Mouse (Mus musculus) urinary bladder, postnatal 4 days (tissue): ENCODE measurements around the gene Dytn.
A peak's percentile ranks its signal among the peaks of the same experiment; 100 is the strongest.
"Not testable (repeated sequence)": the region's sequence is repeated elsewhere in the genome, so short reads cannot be mapped to it uniquely, and the experiment has no call there.

ENCODE experiments used
- DNase-seq, 2 experiments: peaks; one replicate each; pipeline ENCODE4 v3.0.0; 2021 to 2022; ENCODE audit warnings: low spot score in 2 of 2

Gene Dytn

DNA sequence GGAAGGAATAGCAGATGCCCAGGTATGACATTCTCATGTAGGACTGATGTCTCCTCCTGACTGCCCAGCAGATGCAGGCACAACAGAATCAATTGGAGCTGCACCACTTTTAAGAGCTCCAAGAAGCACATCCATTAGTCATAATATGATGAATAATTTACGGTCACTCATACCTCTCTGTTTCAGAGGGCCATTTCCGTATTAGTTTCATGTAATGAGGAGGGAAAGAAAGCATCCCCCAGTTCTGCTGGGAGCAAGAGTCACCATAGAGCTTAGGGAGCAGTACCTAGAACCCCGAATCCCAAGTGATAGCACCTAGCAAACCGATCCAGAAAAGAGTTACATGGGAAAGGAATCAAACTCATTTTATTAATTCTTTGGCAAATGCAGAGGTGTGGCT lies at the start of gene Dytn:
Gene Dytn (minus strand): TSS at position 101 of the 400 bp plus-strand sequence.
- DNase-seq, result no peak

- peak; percentile 78 to 89 for DNase-seq
Measured at GRCm38 (mm10) chr1:63730240-63730771, 43.6 kb upstream of the Dytn start, which contains the start of the genes Mdh1b and Fastkd2. Mdh1b (minus strand) TSS chr1:63730318. Fastkd2 (plus strand) TSS chr1:63730614.

GRCm38 (mm10) chr1:63729796-63730195 lies 43.1 kb upstream of the Dytn start:
- no peak for DNase-seq

GRCm38 (mm10) chr1:63720161-63720560 lies 33.4 kb upstream of the Dytn start:
- DNase-seq, result no peak

GRCm38 (mm10) chr1:63708876-63709275 lies 22.1 kb upstream of the Dytn start:
- DNase-seq, result no peak

DNA sequence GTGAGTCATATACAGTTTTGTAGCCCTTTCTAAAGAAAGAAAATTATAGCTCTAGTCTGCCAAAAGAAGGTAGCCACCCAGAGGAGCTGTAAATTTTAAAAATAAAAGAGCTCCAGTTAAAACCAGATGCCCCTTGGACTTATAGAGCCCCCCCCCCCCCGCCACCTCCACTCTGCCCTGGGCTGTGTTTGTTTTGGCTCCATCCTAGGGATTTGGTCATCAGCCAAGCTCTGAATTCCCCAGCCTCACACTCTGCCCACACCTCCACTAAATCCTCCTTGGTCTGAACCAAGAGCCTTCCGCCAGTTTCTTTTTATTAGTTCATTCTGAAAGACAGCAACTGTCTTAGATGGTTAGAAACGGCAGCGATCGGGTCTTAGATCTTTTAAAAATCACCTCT lies 19.0 kb upstream of the Dytn start:
- no peak for DNase-seq

DNA sequence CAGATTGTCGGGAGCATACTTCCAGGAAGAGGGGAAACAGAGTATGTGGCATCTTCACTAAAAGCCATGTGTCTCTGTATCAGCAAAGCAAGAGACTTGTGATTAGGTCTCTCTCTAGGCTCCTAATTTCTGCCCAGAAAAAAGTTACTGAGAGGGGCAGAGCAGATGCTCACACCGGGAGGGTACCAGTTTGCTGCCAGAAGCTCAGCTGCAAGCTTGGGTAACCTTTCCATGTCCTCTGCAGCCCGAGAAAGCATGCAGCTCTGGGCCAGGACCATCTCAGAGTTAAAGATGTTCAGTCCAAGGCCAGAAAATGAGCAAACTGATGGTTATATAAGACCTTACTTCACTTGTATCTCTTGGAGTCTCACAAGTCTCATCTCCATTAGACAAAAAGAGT lies 10.1 kb upstream of the Dytn start:
- DNase-seq, result no peak

GRCm38 (mm10) chr1:63675975-63676374 lies 10.8 kb downstream of the Dytn start:
- DNase-seq, result no peak

GRCm38 (mm10) chr1:63668852-63669160 lies 17.9 kb downstream of the Dytn start:
- DNase-seq, result no peak

- DNase-seq, result no peak
Measured at GRCm38 (mm10) chr1:63667949-63668851, 18.5 kb downstream of the Dytn start.

DNA sequence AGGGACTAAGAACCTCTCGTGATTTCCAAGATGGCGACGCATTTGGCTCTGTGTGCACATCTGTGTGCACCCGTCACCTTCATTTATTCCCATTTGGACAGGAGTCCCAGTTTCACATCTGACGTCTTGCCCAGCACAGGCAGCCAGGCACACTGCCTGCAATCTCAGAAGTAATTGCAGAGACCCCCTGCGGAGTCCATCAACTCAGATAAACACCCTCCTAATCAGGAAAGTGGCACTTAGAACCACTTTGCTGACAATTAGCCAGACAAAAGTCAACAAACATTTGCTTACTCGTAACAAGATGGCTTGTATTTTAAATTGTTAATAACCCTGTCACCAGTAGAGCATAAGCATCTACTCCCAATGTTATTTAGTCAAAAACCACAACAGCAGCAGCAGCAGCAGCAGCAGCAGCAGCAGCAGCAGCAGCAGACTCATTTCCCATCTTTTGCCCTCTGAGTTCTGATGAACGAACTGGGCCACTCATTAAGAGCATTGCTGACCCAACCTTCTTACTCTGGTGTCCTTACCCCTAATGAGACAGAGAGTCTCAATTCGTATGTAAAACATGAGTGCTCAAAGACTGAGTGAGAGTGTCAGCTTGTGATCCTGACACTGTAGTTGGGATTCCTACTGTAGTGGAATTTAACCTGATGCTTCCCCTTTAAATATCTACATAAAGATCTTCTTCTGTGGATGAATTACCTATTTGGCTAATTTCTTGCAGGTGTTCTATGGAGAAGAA lies 19.4 kb downstream of the Dytn start:
- DNase-seq, result no peak

DNA sequence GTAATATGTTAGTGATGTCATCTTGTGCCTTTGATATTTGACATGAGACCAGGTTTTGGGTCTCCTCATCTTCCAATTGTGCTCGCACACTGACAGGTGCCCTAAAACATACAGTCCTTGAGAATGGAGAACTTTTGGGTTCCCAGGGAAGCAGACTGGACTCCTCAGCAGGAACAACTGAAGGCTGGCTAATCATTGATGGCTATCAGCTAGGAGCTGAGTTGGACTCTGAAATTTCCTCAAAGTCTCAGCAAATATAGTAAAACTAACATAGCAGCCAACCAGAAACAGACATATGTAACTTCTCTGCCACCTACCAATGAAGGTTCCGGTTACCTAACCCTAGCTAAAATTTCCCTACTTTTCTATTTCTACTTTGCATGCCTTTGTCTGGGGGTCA lies 20.6 kb downstream of the Dytn start:
- no peak for DNase-seq

DNA sequence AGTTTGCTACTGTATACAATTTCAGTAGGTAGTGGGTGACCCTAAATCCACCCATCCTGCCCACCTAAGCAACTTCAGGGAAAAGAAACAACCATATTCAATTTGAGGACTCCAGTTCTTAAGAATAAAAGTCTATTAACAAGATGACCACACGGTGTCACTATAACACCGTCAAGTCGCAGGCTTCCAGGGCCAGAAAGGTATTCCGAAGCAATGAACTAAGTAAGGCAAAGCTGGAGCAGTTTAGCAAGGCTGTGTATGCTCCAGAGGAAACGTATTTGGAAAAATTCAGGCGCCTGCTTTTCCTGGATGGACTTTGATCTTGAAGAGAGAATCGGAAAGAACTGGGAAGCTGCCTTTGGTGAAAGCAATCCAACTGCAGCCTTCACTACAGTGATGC lies 27.1 kb downstream of the Dytn start:
- DNase-seq, result no peak

GRCm38 (mm10) chr1:63658016-63658415 lies 28.7 kb downstream of the Dytn start:
- no peak for DNase-seq

DNA sequence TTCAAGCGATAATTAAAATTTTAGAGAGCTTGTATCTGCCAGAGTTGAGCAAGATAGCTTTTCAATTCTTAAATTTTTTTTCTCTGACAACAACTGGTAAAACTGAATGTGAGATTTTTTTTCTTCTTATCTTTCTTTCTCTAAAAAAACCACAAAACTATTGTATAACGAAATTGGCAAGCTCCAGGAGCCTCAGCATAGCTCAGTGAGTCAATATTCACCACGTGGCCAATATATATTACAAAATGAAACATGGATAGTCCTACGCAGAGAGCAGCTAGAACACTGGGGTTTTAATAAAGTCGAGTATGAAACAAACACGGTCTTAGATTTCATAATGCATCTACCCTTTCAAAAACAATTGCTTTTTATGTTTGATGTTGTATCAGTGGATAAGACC lies 46.8 kb downstream of the Dytn start:
- no peak for DNase-seq

DNA sequence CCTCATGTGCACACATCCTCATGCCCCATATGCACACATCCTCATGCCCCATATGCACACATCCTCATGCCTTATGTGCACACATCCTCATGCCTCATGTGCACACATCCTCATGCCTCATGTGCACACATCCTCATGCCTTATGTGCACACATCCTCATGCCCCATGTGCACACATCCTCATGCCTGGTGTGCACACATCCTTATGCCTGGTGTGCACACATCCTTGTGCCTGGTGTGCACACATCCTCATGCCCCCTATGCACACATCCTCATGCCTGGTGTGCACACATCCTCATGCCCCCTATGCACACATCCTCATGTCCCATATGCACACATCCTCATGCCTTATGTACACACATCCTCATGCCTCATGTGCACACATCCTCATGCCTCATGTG lies 56.3 kb downstream of the Dytn start:
- not testable (repeated sequence) for DNase-seq

DNA sequence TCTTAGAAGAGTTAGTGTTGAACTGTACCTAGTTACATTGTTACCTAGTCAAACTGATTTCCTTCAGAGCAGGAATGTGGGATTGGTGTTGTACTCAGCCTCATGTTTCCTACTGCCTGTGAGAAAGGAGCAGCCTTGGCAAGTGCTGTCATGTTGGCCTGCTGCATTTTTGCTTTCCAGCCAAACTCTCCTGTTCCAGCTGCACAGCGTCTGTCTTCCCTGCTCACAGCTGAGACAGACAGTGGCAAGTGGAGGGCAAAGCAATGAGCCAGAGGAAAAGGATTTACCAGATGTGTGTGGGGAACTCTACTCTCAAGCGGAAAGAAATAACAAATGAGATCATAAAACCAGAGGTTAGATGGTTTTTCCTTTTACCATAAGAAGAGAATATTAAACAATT lies 58.5 kb downstream of the Dytn start:
- DNase-seq, result no peak

DNA sequence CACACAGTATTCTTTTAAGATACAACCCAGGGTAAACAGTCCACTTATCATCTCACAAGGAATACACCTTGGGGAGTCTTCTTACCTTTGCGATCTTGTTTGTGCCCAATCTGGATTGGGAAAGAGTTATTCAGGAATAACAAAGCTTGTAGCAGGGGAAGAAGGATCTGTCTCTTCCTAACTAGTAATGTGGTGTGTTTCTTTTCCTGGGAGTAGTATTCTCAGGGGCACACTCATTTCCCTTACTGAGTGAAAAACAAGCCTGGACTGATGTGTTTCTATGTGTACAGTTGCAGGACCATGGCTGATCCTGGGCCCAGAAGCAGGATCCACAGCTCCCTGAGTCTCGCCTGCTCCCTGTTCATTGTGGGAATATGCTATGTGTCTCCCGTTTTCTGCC lies 71.1 kb downstream of the Dytn start, which contains the start of gene Gm39653:
Gene Gm39653 (plus strand): TSS at position 301 of the 400 bp plus-strand sequence.
- DNase-seq, result no peak

DNA sequence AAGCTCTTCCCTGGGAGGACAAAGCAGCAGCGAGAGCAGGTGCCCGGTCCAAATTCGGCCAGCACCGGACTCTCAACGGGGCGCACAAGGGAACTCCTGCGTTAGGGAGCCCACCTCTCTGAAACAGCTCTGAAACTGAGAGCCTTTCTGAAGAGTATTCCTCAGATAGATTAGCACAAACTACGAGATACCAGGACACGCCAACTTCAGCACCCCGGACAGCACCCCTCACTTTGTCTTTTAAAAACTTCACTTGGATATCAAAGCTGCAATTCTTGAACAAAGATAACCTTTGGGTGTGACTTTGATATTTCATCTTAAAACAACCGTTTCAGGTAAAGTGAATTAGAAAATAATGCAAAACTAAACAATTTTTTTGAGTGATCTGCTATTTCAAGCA lies 72.1 kb downstream of the Dytn start:
- peak; percentile 21 to 65 for DNase-seq

- no peak for DNase-seq
Measured at GRCm38 (mm10) chr1:63609613-63610012, 77.1 kb downstream of the Dytn start.

DNA sequence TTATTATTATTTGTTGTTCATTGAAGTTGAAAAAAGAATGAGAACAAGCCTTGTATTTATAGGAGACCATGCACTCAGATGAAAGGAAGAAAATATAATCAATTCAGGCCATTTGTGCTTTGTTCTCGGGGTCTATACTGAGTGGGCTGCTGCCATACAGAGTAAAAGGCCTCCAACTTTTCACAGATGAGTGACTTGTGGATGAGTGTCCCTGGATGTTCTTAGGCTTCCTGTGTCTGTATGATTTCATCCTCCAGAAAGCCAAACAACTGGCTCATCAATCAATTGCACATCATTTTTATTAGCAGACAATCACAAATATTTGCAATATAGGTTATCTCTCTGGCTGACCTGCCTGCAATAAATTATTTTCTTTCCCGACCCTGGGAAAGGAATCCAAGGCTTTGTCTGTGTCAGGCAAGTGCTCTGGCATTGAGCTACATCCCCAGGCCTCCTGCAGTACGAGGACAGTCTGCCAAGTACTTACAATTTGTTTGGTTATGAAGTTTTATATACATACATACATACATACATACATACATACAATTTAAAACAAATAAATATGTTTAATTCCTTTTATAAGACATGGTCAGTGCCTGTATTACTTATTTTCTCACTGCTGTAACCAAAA lies 82.7 kb downstream of the Dytn start:
- DNase-seq, result no peak

GRCm38 (mm10) chr1:63586869-63587268 lies 99.9 kb downstream of the Dytn start:
- no peak for DNase-seq
